Mouse (Mus musculus) frontal cortex, adult 2 months (tissue): Measurements from ENCODE around the gene Cdhr3. TPM values are rescaled to one million over a fixed set of nuclear protein-coding genes. Genes with fewer than 3 reads are reported as not detected.

Experiments
- DNase-seq, 2 experiments: peaks; one replicate each; pipeline ENCODE4 v3.0.0; 2022; ENCODE audit warnings: low spot score in 1 of 2; ENCODE audit errors: extremely low spot score in 1 of 2
- polyA plus RNA-seq: library from polyadenylated mRNA; depleted of rRNA; stranded (reverse); fragments of >200 nt; gene quantifications from 2 replicates; pipeline ENCODE4 v1.2.3, GENCODE M21; 2012

The Cdhr3 gene
- polyA plus RNA-seq, 1 experiment = 8.8 TPM

DNA sequence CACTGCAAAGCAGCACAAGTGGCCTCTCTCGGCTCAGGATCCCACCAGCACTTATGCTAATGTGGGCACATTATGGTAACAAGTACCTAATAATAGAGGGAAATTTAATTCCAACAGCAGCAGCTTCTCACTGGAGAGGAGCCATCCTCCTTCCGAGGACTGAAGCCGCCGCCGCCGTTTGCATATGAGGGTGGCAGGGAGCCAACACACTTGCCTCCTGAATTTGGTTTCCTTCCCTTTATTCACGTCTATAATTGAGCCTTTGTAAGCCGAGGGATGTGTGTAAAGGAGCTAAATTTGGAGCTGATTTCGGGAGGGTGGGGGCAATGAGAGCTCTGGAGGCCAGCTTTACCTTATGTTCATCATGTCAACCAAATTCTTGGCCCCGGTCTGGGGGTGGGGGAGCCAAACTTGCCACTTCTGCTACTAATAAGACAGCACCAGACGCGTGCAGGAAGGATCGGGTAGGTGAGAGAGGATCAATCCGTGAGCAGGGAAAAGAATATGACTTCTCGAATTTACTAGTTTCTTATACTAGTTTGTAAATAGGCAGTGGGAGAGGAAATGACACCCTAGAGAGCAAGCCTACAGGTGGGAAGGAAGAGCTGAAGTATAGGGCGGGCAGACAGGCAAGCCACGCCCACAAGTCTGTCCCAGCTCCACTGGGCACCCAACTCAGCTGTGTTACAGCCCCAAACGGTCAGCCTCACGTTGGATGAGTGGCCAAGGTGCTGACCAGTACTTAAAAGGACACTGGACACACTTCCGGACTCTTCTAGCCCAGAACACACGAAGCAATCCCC is 56.8 kb downstream of the Cdhr3 start:
- peak; percentile 77 to 90 for DNase-seq

DNA sequence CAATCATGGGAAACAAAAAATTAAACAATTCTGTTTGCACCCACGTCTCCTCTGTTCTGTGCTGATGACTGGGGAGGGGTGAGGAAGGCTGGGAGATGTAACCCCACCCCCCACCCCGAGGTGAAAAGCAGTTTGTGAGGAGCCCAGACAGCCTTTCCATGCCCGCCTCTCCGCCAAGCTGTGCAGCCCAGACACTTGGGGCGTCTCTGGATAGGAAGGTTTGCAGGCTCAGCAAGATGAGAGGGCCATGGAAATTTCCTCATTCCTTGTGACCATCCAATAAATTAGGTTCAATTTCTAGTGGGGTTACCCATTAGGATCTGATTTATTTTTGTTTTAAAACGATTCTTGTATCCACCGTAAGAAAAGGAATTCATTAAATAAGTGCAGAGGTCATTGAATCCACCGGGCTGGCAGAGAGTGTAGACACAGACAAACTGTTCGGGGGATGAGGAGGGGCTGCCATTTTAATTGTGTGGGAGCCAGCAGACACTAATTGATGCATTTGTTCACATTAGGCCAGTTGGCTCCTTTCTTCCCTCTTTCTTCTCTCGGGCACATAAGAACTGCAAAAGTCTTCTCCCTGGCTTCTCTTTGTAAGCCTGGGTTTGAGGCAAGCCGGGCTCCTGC is 57.5 kb downstream of the Cdhr3 start:
- DNase-seq = no peak

DNA sequence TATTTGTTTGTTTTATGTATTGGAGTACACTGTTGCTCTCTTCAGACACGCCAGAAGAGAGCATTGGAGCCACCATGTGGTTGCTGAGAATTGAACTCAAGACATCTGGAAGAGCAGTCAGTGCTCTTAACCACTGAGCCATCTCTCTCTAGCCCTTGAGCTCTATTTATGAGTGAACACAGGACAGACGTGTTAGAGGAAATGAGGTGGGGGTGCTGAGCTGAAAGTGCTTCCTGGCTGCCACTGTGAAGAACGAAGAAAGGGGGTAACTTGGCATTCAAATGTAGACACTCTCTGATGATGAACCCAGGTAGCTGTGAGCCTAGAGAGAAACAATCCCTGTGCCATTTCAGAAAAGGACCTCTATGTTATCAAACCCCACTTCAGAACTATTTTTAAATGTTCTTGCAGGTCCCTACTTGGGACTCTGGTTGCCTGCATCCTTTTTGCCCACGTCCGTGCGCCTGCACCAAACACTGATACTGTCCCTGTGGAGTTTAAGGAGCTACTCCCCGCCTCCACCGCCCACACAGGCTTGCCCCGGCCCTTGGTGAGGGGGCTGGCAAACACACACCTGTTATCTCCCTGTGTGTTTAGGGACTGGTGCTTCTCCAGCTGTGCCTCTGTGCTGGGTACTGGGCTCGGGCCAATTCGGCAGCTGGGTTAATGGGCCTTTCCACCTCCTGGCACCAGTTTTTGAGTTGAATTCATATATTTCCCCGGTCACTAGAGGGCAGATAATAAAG is 58.2 kb downstream of the Cdhr3 start:
- no peak for DNase-seq

DNA sequence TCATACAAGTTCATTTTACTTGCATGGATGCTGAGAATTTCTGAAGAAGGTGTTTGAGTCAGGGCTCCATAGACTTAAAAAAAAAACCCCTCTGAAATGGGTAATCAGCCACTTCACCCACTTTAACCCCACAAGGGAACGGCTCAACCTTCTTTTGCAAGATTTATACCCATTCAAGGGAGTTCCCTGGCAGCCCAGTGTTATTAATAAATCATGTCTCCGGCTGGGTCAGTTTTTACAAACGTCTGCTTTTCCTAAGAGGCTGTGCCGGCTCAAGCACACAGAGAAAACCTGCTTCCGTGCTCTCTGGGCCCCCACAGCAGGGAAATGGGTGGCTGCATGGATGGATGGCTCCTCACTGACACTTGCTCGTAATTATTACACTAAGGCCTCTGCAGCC is 59.5 kb downstream of the Cdhr3 start:
- DNase-seq = no peak

DNA sequence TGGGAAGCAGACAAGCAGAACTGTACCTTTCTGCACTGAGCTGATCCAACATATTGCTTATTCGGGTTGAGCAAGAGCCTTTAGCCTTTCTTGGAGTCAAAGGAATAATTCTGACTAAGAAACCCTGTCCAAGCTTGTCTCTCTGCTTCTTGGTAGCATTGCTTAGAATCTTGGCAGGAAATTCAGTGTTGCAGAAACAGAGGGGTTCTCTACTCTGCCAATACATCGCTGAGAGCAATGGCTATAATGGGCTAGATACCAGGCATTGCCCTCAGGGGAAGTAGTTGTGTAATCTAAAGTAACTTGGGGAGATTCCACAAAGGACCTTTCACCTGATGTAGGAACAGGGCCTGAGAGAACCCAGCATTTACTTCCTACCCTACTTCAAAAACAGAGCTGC is 62.1 kb downstream of the Cdhr3 start:
- no peak for DNase-seq

DNA sequence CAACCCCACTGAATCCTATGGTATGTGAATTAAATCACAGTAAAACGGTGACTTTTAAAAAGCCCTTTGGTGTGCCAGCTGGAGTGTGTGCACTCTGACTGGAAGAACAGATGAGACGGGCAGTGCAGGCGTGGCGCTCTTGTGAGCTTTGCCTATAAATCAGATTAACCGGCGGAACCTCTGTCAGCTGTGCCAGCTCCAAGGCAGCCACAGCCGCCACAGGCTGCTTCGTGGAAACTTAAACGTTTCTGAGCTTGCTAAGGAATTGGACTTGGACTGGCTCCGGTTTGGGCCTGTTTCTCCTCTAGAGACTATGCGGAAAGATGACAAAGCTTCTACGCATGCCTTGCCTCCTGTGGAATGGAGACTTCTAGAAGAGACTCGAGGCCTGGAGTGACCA is 62.6 kb downstream of the Cdhr3 start:
- no peak for DNase-seq

DNA sequence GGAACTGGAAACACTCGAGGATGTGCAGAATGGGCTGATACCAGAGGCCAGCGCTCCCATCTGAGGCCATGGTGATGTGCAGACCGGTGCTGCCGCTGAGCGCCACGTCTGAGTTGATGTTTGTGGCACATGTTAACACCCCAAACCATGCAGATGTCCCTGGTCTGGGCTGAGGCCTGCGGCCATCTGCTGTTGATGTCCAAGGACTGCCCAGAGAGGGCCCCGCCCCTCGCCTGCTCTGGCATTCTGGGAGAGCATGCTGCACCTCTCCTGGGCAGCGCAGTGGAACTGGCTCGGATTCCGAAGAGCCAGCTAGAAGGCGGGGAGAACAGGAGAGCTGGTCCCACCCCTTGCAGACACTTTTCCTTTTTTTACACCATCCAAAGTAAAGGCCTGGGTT is 64.0 kb downstream of the Cdhr3 start:
- DNase-seq = no peak

DNA sequence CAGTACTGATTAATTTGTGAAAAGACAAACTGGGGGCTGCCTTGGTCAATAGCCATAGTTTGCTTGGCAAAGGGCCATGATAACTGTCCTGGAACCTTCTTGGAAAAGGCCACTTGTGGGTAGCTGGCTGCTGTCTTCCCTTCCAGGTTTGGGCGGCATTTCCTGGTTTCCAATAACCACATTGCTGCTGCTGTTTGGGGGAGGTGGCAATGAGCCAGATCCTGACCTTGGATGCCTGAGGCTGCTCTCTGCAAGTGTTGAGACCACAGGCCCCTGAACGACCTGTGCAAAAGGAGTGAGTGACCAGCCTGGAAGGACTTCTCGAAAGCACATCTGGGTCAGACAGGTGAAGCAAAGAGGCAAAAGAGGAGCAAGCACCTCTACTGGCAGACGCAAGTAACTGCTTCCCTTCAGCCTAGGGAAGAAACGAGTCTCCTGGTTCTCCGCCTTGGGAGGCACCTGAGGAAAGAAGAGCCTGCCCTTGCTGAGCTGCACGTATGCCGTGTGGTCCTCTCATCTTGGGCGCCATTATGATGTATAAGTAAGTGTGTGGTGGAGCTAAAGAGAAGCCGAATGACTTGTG is 64.5 kb downstream of the Cdhr3 start:
- no peak for DNase-seq

DNA sequence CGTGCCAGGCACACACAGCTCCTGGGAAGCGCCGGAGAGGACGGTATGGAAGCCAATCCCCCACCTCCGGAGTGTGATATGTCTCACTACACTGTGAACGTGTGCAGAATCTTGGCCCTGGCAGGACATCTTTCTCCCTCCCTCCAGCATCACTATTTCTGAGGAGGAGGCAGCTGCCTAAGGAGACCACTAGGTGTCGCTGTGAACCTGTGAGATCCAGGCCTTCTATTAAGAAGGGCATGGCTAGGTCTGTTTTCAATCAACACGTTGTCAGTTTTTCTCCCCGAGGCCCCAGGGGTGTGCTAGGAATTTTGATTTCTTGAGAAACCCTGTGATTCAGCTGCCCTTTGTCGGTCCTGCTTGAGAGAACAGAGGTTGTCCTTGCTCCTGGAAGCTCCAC is 65.6 kb downstream of the Cdhr3 start:
- DNase-seq = peak; percentile 54 to 90

DNA sequence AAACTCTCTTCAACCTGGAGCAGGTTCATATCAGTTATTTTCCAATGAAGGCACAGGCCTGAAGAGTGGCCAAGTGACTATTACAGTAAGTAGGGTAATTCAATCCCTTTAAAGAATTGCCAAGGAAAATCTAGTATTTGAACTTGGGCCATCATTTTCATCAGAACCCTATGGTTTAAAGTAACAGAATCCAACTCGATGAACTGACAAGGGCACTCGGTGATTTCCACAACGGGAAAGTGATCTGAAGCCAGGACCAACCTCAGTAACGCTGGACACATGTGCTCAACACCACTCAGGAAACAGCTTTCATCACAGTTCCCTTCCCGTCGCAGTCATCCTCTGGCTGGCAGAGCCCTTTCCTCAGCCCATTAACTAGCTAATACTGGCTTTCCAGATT is 68.2 kb downstream of the Cdhr3 start:
- no peak for DNase-seq

DNA sequence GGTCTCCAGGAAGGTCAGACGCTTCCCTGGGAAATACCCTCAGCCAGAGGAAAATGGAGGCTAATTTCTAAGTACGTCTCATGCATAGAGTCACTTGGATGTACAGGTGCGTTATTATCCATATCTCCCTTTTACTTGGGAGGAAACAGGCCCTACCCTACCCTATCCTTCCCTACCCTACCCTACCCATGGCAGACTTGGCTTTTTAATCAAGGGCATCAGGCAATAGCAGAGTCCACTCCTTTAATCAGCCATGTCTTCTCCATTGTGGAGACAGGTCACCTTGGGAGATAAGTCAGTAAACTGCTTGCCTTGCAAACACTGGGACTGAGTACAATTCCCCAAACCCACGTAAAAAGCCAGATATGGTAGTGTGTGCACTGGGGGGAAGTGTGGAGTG is 70.9 kb downstream of the Cdhr3 start:
- DNase-seq = no peak

DNA sequence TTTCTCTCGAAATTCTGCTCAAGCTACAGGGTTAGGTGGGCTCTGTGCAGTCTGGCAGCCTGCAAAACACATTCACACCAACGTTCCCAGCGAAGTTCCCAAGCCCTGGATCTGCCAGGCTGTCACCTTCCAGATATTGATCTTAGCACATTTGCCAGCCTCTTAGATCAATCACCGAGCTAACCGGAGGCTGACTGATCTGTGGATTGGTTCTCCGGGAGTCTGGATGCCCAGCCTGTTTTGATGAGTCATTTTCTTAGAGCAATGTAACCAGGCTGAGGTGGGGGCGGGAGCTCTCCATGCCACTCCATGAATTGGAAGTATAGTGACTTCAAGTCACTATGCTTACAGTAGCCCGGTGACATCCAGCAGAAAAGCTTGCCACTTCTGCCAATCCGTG is 71.5 kb downstream of the Cdhr3 start:
- DNase-seq = peak in 1 of 2 experiments; percentile 53

DNA sequence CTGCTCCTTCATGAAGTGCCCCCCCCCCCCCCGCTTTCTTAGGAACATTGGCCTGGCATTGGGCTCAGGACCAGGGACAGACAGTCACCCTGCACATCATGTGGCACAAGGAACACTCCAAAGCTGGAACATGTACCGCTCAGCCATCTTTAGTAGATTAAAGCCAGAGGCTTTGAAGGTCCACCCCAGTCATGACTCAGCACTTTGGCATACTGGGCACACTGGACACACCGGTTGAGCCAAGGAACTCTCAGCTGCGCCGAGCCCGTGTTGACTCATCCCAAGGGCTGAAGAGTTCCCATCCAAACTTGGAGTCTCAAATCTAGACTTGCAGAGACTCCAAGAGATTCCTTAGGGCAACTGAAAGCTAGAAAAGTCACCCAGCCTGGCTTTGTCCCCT is 72.7 kb downstream of the Cdhr3 start:
- DNase-seq = no peak

DNA sequence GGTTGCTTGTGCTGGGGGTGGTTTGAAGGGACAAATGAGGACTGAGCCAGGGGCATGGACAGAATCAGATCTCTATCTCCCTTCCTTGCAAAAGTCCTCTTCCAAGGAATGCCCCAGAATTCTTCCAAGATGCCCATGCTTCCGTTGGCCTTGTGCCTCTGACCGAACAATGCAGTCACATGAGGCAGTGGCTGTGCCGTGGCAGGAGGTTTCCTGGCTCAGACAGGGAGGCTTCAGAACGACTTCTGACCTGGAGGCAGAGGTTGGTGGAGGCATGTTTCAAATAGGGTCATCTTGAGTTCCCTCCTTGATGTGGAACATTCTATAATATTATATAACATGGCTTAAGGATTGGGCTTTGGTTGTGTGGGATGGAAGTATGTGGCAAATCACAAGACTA is 74.1 kb downstream of the Cdhr3 start:
- no peak for DNase-seq

DNA sequence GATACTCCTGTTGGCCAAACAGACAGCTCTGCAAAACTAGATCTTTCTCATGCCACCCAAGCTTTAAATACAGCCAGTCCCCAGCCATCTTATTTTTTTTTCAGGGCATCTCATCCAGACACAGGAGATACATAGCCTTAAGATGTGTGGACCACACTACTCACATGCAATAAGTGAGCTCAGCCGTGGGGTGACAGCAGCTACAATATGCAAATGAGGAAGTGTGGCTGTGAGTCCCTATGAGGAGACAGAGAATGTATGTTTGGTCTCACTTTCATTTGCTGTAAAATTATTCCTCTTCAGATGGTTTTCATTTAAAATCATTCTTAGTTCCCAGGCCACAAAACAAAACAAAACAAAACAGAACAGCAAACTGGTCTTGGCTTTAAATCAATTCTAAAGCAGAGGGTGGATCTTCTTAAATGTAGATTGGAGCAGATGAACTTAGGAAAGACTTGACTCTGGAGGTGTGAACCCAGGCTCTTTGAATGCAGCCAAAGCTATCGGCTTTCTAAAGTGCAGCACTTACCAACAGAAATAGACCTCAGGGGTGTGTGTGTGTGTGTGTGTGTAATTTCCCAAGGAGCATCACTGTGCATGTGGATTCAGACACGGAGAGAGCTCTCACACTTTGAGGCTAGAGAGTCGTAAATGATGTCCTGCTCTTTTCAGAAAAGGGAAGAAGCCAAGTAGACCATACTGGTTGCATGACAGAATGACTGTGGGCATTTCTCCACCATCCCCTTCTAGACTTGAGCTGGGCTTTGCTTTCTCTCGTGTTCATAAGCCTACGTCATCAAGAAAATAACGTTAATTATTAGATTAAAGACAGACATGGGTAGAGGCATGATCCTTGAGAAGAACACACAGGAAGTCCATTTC is 75.6 kb downstream of the Cdhr3 start:
- no peak for DNase-seq

DNA sequence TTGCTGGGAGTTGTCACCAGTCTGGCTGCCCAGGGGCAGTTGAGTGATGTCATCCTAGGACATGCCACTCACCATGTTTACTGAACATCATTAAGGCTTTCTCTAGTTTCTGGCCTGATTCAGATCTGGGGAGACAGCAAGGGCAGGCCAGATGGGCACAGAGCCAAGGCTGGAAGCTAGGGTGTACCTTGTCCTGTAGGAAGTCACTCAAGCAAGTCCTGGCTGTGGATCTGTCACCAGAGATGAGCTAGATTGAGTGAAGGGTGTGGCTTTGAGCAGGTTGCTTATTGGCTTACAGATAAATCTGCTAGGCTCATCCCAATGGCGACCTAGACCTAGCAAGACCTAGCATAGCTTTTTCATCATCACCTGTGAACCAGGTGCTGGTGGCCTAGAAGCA is 77.6 kb downstream of the Cdhr3 start:
- no peak for DNase-seq

DNA sequence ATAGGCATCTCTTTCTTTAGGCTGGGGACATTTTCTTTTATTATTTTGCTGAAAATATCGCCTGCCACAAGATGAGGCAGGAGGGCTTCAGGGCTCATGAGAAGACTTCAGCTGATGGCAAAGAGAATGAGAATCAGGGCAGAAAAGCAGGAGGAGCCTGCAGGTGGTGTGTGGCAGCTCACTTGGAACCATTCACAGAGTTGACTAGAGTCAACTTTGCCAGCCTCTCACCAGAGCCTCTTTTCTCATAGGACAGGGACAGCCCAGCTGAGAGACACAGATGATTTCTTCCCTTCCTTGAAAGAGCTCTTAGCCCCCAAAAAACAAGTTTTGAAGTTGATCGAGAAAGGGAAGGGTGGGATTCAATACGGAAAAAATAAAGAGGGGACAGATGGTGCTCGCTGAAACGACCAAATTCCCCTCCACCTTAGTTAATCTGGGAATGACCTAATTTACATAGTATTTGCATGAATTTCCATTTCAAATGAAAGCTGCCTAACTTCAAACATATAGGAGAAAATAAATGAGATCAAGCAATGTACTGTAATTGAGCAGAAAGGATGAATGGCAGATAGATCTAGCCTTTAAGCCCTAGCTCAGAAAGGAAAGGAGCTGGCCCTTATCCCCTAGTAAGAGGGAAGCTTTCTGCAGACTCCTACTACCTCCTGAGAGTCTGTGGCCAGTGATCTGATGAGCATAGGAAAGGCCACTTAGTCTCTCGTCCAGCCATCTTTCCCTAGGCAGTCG is 78.5 kb downstream of the Cdhr3 start:
- DNase-seq = no peak

DNA sequence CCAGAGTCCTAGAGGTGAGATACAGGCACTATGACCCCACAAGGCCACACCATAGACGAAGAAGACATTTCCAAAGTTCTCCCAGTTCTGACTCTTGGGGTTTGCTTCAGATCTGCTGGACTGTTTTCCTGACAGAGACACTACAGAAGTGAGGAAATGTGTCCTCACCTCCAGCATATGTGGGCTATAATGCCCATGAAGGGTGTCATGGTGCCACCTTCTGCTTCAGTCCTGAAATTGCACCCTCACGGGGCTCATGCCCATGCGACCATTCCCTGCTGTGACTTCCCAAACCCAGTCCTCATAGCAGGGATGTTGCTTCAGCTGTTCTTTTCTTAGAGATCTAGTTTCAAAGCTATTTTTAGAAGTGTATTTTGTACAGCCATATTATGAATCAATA is 82.6 kb downstream of the Cdhr3 start:
- DNase-seq = peak in 1 of 2 experiments; percentile 61

DNA sequence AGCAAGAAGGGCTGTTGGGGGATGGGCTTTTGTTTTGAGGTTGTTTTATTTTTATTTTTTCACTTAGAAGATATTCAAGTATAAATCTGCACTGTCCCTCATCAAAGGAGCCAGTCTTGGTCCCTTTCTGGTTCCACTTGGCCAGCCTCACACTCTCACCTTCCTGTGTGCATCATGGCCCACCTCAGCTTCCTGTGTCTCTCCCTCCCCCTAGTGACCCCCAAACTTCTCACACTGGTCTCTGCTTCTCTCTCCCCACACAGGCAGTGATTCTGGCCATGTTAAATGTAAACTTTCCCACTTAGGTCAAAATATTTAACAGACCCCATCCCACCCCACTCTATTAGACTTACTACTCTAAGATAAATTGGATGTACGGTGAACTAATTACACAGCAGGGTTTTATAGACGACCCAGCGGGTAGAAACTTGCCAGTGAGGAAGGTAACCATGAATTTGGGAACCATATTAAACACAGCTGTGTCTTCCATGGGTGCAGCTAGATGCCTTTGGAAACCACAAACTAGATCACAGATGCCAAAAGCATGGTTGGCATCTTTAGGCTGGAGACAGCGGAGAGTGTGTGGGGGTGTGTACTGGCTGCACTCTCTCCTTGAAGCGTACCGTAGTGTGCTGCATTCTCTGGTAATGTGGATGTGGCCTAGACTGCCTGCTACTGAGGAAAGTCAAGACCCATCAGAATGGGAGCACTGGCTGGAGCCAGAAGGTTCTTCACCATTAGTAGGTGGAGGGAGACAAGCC is 83.3 kb downstream of the Cdhr3 start:
- no peak for DNase-seq
